Mouse (Mus musculus) adrenal gland, postnatal 36 days (tissue): ENCODE data around the gene Tex9. TPM values are rescaled to one million over a fixed set of nuclear protein-coding genes. Genes with fewer than 3 reads are reported as not detected.

Source experiments
- microRNA-seq: library from miRNA; unstranded; fragments of <30 nt; microRNA quantifications from one replicate; pipeline ENCODE4 v1.2.0, GENCODE M21; 2021
- total RNA-seq, 2 experiments: library from RNA; stranded (reverse); gene quantifications; 2 replicates each; pipeline ENCODE4 v1.2.3; 2021

Tex9 gene
- total RNA-seq, 2 experiments from 2014 or later: 4.0 to 4.7 TPM

Small RNAs within 50 kb of the gene (microRNA-seq; reads per million reads assigned to microRNA genes)
- not detected for gene Gm28010

Other genes with a start within 250 kb of the Tex9 start
- gene Zfp280d, start 217.4 kb downstream of the Tex9 start, total RNA-seq: 10 to 100 TPM; 24.9 to 32.0 TPM
- 1 to 10 TPM; 2.7 to 4.0 TPM for gene Mns1, start 54.2 kb downstream of the Tex9 start, total RNA-seq
- gene Rfx7, start 40.0 kb upstream of the Tex9 start, total RNA-seq: 10 to 100 TPM; 19.4 to 22.8 TPM
- gene Nedd4, start 170.1 kb upstream of the Tex9 start, total RNA-seq: 100 to 1,000 TPM; 431 to 435 TPM